Mouse (Mus musculus): ENCODE measurements around the gene Camta1.

- TF ChIP-seq FLI1 (IDR thresholded peaks at IDR 0.05; ENCODE audit: low read length): no peak
- TF ChIP-seq GATA1 (IDR thresholded peaks at IDR 0.05; ENCODE audit: borderline replicate concordance, low read length): no peak
These were observed 834.7 kb downstream of the Camta1 start for GRCm38 (mm10) chr4:151027001-151027400.
